ENCODE assay signal across 8 mouse cellular contexts in the genomic region with DNA sequence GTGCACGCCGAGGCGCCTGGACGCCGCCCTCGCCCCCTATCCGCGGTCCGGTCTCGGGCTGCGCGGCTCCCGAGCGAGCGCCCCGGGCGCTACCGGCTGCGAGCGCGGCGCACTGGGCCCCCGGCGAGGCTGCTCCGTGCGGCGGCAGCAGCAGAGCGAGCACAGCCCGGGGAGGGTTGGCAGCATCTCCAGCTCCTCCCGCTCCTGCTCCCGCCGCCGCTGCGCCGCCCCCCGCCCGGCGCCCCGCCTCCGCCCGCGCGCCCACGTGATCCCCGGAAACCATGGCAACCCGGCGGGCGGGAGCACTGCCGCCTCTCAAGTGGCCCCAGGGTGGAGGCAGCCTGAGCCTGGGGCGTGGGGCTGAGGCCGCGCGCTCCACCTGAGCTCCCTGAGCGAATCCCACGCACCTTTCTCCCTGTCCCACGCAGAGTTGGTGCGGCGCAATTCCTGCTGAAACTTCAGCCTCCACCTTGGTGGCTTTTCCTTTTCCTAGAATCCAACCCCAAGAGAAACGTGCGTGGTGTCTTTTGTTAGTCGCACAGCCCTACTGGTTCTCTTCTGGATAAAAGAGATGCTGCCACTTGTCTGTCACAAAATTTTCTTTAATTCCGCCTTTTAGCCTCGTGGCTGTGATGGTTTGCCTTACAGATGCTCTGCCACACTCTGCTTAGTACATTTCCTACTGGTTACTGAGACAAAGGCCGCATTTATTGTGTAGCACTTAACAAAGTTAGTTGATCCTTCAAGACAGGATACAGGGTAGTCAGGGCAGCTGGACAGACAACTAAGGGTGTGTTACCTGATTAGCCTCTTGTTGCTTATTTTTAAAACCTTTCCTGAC. TPM values are rescaled to one million over a fixed set of nuclear protein-coding genes. Genes with fewer than 3 reads are reported as not detected.
DNase-seq lines count a peak whose midpoint lies in the region; ATAC-seq and TF ChIP-seq lines count a peak whose summit lies in the region.

A gene (minus strand): TSS at position 207 of the 841 bp plus-strand sequence.

- no peak for TF ChIP-seq CTCF in layer of hippocampus, adult 2 months (conservative IDR thresholded peaks at IDR 0.05)
- no peak for TF ChIP-seq CTCF in lung, embryonic 14.5 days (IDR thresholded peaks at IDR 0.05; ENCODE audit: low read depth)
- TF ChIP-seq CTCF in olfactory bulb, adult 2 months (IDR thresholded peaks at IDR 0.05; ENCODE audit: insufficient read depth, low read depth, low read length): no peak
- no peak for TF ChIP-seq CTCF in thymus, adult 2 months (IDR thresholded peaks at IDR 0.05; ENCODE audit: borderline replicate concordance, control insufficient read depth, extremely low read depth, insufficient read depth, low read length, poor library complexity)

- no peaks in the 10 kb centered on the region for H3K4me1 ChIP-seq in ES-E14 (ENCODE audit: control insufficient read depth in 2 of 2, insufficient read depth in 2 of 2, low read length in 2 of 2, poor library complexity in 1 of 2)
- H3K4me1 ChIP-seq in forebrain, embryonic 16.5 days (replicated peaks; ENCODE audit: control insufficient read depth, insufficient read depth, low read length): peaks cover 24% of the 10 kb centered on the region
- H3K4me1 ChIP-seq in lung, embryonic 14.5 days (ENCODE audit: insufficient read depth): no peaks in the 10 kb centered on the region
- peaks cover 11% of the 10 kb centered on the region for H3K4me1 ChIP-seq in olfactory bulb, adult 2 months (ENCODE audit: control insufficient read depth, insufficient read depth, low read length)
- peaks cover 12% of the 10 kb centered on the region for H3K4me1 ChIP-seq in thymus, adult 2 months (replicated peaks; ENCODE audit: control insufficient read depth, insufficient read depth, low read length)

- peak; percentile 86 for TF ChIP-seq POLR2A in olfactory bulb, adult 2 months (IDR thresholded peaks at IDR 0.05; ENCODE audit: insufficient read depth, low read depth, low read length)
- peak; percentile 81 for TF ChIP-seq POLR2A in thymus, adult 2 months (IDR thresholded peaks at IDR 0.05; ENCODE audit: control insufficient read depth, extremely low read depth, insufficient read depth, low read length, poor library complexity)

- WGBS in forebrain, embryonic 16.5 days: under 1% methylated on average over 57 of the region's 64 CpGs
- WGBS in lung, embryonic 14.5 days: 2% methylated on average over 39 of the region's 64 CpGs
- 2% methylated on average over 62 of the region's 64 CpGs for WGBS in olfactory bulb, adult 2 months
- WGBS in thymus, adult 2 months: 2% methylated on average over 64 of the region's 64 CpGs

- in situ Hi-C loops in ES-E14 (cut with MboI; ENCODE audit: low sequenced_read_pairs in 2 of 2, unreplicated experiment in 2 of 2): no loop called here

- peak within 1 kb of the TSS; percentile 74 for H3K4me2 ChIP-seq in forebrain, embryonic 16.5 days (ENCODE audit: low read length)
- H3K4me2 ChIP-seq in lung, embryonic 14.5 days: peak within 1 kb of the TSS; percentile 77

- ATAC-seq in forebrain, embryonic 16.5 days: peak; percentile 96
- peak; percentile 97 for ATAC-seq in lung, embryonic 14.5 days (ENCODE audit: insufficient read depth)

- peak within 1 kb of the TSS; percentile 79 for H3K9ac ChIP-seq in ES-E14 (ENCODE audit: insufficient read depth, low read depth, low read length, poor library complexity, severe bottlenecking)
- H3K9ac ChIP-seq in forebrain, embryonic 16.5 days (replicated peaks; ENCODE audit: low read depth, low read length): peak within 1 kb of the TSS; percentile 98
- H3K9ac ChIP-seq in lung, embryonic 14.5 days: peak within 1 kb of the TSS; percentile 84

- H3K27ac ChIP-seq in ES-E14 (ENCODE audit: insufficient read depth, low read depth, low read length, poor library complexity, severe bottlenecking): no peak within 1 kb of the TSS
- H3K27ac ChIP-seq in forebrain, embryonic 16.5 days (ENCODE audit: low read length): peak within 1 kb of the TSS; percentile 99
- H3K27ac ChIP-seq in layer of hippocampus, adult 2 months: peak within 1 kb of the TSS; percentile 97
- peak within 1 kb of the TSS; percentile 93 for H3K27ac ChIP-seq in lung, embryonic 14.5 days (ENCODE audit: low read depth)
- peak within 1 kb of the TSS; percentile 90 for H3K27ac ChIP-seq in olfactory bulb, adult 2 months (ENCODE audit: insufficient read depth, low read depth, low read length)
- H3K27ac ChIP-seq in thymus, adult 2 months (ENCODE audit: control insufficient read depth, insufficient read depth, low read length): no peak within 1 kb of the TSS

- H3K4me3 ChIP-seq in ES-E14 (ENCODE audit: insufficient read depth in 1 of 2, low read depth in 1 of 2, low read length in 2 of 2, poor library complexity in 1 of 2, severe bottlenecking in 1 of 2): peak within 1 kb of the TSS; percentile 82 to 90
- peak within 1 kb of the TSS; percentile 94 for H3K4me3 ChIP-seq in forebrain, embryonic 16.5 days (replicated peaks; ENCODE audit: low read length)
- peak within 1 kb of the TSS; percentile 95 for H3K4me3 ChIP-seq in layer of hippocampus, adult 2 months
- peak within 1 kb of the TSS; percentile 83 for H3K4me3 ChIP-seq in lung, embryonic 14.5 days (ENCODE audit: low read depth, low read length)
- H3K4me3 ChIP-seq in olfactory bulb, adult 2 months (ENCODE audit: insufficient read depth, low read depth, low read length): peak within 1 kb of the TSS; percentile 97
- H3K4me3 ChIP-seq in thymus, adult 2 months (ENCODE audit: control insufficient read depth, insufficient read depth, low read length): peak within 1 kb of the TSS; percentile 88

- no peaks in the 10 kb centered on the region for H3K27me3 ChIP-seq in forebrain, embryonic 16.5 days (replicated peaks; ENCODE audit: control insufficient read depth, insufficient read depth, low read length)
- H3K27me3 ChIP-seq in lung, embryonic 14.5 days (ENCODE audit: insufficient read depth, low read length): no peaks in the 10 kb centered on the region
- H3K27me3 ChIP-seq in thymus, adult 2 months (ENCODE audit: control insufficient read depth, insufficient read depth, low read length): no peaks in the 10 kb centered on the region

- intact Hi-C loops in heart, postnatal 36 days (cut with DNase I): loop anchor here (5.0 kb wide), 2 partner anchors 81 to 94 kb away; no protein-coding TSS in a partner anchor

- H3K36me3 ChIP-seq in ES-E14 (ENCODE audit: control insufficient read depth, insufficient read depth, low read length, poor library complexity, severe bottlenecking): no peaks in the 10 kb centered on the region
- no peaks in the 10 kb centered on the region for H3K36me3 ChIP-seq in forebrain, embryonic 16.5 days (ENCODE audit: control insufficient read depth, insufficient read depth)
- no peaks in the 10 kb centered on the region for H3K36me3 ChIP-seq in lung, embryonic 14.5 days (ENCODE audit: insufficient read depth)
- no peaks in the 10 kb centered on the region for H3K36me3 ChIP-seq in thymus, adult 2 months (ENCODE audit: control insufficient read depth, insufficient read depth, low read length)

- peak; percentile 63 for DNase-seq in ES-E14 (ENCODE audit: low read depth, low spot score)
- DNase-seq in cerebellum, adult 11-12 months: peak; percentile 88
- DNase-seq in heart, postnatal 36 days: peak; percentile 88 to 91
- DNase-seq in layer of hippocampus, adult 2 months (ENCODE audit: low spot score in 2 of 2): peak; percentile 93 to 95
- peak; percentile 95 for DNase-seq in lung, embryonic 14.5 days
- DNase-seq in thymus, adult 2 months: peak; percentile 95

- no peaks in the 10 kb centered on the region for H3K9me3 ChIP-seq in ES-E14 (ENCODE audit: control insufficient read depth, insufficient read depth, low read depth, low read length)
- H3K9me3 ChIP-seq in forebrain, embryonic 16.5 days (ENCODE audit: control insufficient read depth, low read length): no peaks in the 10 kb centered on the region
- H3K9me3 ChIP-seq in lung, embryonic 14.5 days (ENCODE audit: low read depth, low read length): no peaks in the 10 kb centered on the region

TF ChIP-seq in ES-E14, 5 proteins besides CTCF, POLR2A, EP300 and RAD21:
- no peak for TF ChIP-seq ZNF384 (IDR thresholded peaks at IDR 0.05; ENCODE audit: low read depth, low read length)
- no peak for TF ChIP-seq CHD2 (IDR thresholded peaks at IDR 0.05; ENCODE audit: low read depth, low read length)
- TF ChIP-seq ZC3H11A (IDR thresholded peaks at IDR 0.05; ENCODE audit: borderline replicate concordance, low read depth, low read length): no peak
- no peak for TF ChIP-seq MAFK (IDR thresholded peaks at IDR 0.05; ENCODE audit: insufficient read depth, low read depth, low read length)
- TF ChIP-seq HCFC1 (IDR thresholded peaks at IDR 0.05; ENCODE audit: borderline replicate concordance, insufficient read depth, low read length): no peak
TF ChIP-seq in ES-E14: peak in this region for 0.

RNA-seq across cellular contexts. Expression of the gene that starts here (rescaled TPM):
- 3.0 and 3.1 TPM in 2 replicates for total RNA-seq in ES-E14 (2012; rRNA removed)
- 140 and 150 TPM in 2 replicates for polyA plus RNA-seq in forebrain, embryonic 16.5 days (2015; fragmentation: Nextera tagmentation; extraction: Ambion mirVana)
- 1 to 10 TPM; 2.5 to 9.3 TPM for total RNA-seq in heart, postnatal 36 days (2021)
- total RNA-seq in layer of hippocampus, adult 2 months (2021): 10 to 100 TPM; 29.0 to 33.2 TPM
- 31.6 and 31.9 TPM in 2 replicates for polyA plus RNA-seq in lung, embryonic 14.5 days (2014; fragmentation: Nextera tagmentation; extraction: Ambion mirVana)
- polyA plus RNA-seq in olfactory bulb, adult 2 months (2012; ENCODE audit: insufficient read depth, insufficient read length, low replicate concordance, missing spikeins): not detected in 2 replicates
- polyA plus RNA-seq in thymus, adult 2 months (2012; rRNA removed): 10.9 and 19.9 TPM in 2 replicates

Comparison
In these comparisons a context has a peak if more than half of its experiments do, and no peak if none do; other contexts are left out.
1. RNA of the gene that starts here (polyA plus RNA-seq): 140 to 150 TPM in forebrain, embryonic 16.5 days, 31.6 to 31.9 TPM in lung, embryonic 14.5 days and 10.9 to 19.9 TPM in thymus, adult 2 months; not detected in olfactory bulb, adult 2 months; every median in the first group is over 10 times any median in the second.
2. H3K27ac ChIP-seq: peak in forebrain, embryonic 16.5 days (single experiment), layer of hippocampus, adult 2 months (single experiment), lung, embryonic 14.5 days (single experiment) and olfactory bulb, adult 2 months (single experiment); none in ES-E14 (single experiment) and thymus, adult 2 months (single experiment).
3. Peak in every context shown above with its lines, with median percentiles within 50 percentile points of each other: DNase-seq, H3K4me3 ChIP-seq and H3K9ac ChIP-seq.